Mouse (Mus musculus): ENCODE data around the gene Atg14. TPM values are rescaled to one million over a fixed set of nuclear protein-coding genes. Genes with fewer than 3 reads are reported as not detected.

Gene Atg14
- polyA plus RNA-seq, 1 experiment, result 3.3 TPM

- no peaks in the 10 kb centered on the region for H3K27me3 ChIP-seq (ENCODE audit: control insufficient read depth, insufficient read depth, insufficient read length)
- H3K4me3 ChIP-seq (ENCODE audit: insufficient read depth, poor library complexity, severe bottlenecking), result no peak overlapping the region
- TF ChIP-seq MYOG (IDR thresholded peaks at IDR 0.05; ENCODE audit: control insufficient read depth, extremely low read depth, insufficient read length), result no peak
- TF ChIP-seq CTCF (IDR thresholded peaks at IDR 0.05; ENCODE audit: control insufficient read depth, insufficient read depth, insufficient read length), result no peak
- no peak for TF ChIP-seq CEBPB (IDR thresholded peaks at IDR 0.05; ENCODE audit: low read depth)
- no peak for TF ChIP-seq USF1 (IDR thresholded peaks at IDR 0.05; ENCODE audit: low read depth)
- no peak for TF ChIP-seq FOSL1 (IDR thresholded peaks at IDR 0.05; ENCODE audit: insufficient read depth, low read length, poor library complexity, severe bottlenecking)
- no peak for TF ChIP-seq MYOD1 (IDR thresholded peaks at IDR 0.05; ENCODE audit: control insufficient read depth, insufficient read length, low read depth)
- no peak for TF ChIP-seq MAX (IDR thresholded peaks at IDR 0.05)
- H3ac ChIP-seq (ENCODE audit: control insufficient read depth, insufficient read length, low read depth), result no peak overlapping the region
- H3K79me3 ChIP-seq (ENCODE audit: low read depth), result peaks cover 1% of the 10 kb centered on the region
- no peaks in the 10 kb centered on the region for H3K36me3 ChIP-seq (ENCODE audit: control insufficient read depth, insufficient read depth)
- H3K79me2 ChIP-seq (ENCODE audit: control insufficient read depth, insufficient read depth), result peaks cover 35% of the 10 kb centered on the region
Observed at GRCm38 (mm10) chr14:47493592-47494361, 76.7 kb downstream of the Atg14 start.

Other genes starting within 250 kb of the Atg14 start
- gene Lgals3, start 202.9 kb downstream of the Atg14 start, polyA plus RNA-seq (2012; fragmentation: generic; extraction: Trizol), result 1,338 TPM
- gene Dlgap5, start 152.2 kb downstream of the Atg14 start, polyA plus RNA-seq (2012; fragmentation: generic; extraction: Trizol), result 34.2 TPM
- 11.9 TPM for gene Fbxo34, start 120.2 kb downstream of the Atg14 start, polyA plus RNA-seq (2012; fragmentation: generic; extraction: Trizol)
- gene Ktn1, start 77.8 kb upstream of the Atg14 start, polyA plus RNA-seq (2012; fragmentation: generic; extraction: Trizol), result 14.8 TPM